Mouse (Mus musculus) lung, postnatal 10 days (tissue): ENCODE measurements at regions not wholly inside any gene's neighbourhood (a gene's known extent, or its start where the extent isn't known, plus 50 kb on each side); places are given as distances from the start of the nearest gene placed in this dataset.

Experiments
- DNase-seq: peaks from one replicate; pipeline ENCODE4 v3.0.0; 2021

GRCm38 (mm10) chr10:17476720-17477119 lies 246.3 kb upstream of the Cited2 start:
- peak; percentile 13 for DNase-seq

- DNase-seq, result no peak
These were observed 244.0 kb upstream of the Cited2 start for GRCm38 (mm10) chr10:17478761-17479632.

GRCm38 (mm10) chr10:17482751-17483150 lies 240.3 kb upstream of the Cited2 start:
- DNase-seq, result no peak

GRCm38 (mm10) chr10:17485049-17485449 lies 238.0 kb upstream of the Cited2 start:
- DNase-seq, result no peak

GRCm38 (mm10) chr10:17485515-17485914 lies 237.5 kb upstream of the Cited2 start:
- no peak for DNase-seq

- no peak for DNase-seq
These were observed 237.0 kb upstream of the Cited2 start for GRCm38 (mm10) chr10:17486011-17486410.

- no peak for DNase-seq
These were observed 235.6 kb upstream of the Cited2 start for GRCm38 (mm10) chr10:17487460-17487859.

- DNase-seq, result no peak
These were observed 231.3 kb upstream of the Cited2 start for GRCm38 (mm10) chr10:17491611-17492305.

- no peak for DNase-seq
These were observed 229.9 kb upstream of the Cited2 start for GRCm38 (mm10) chr10:17493137-17493536.

GRCm38 (mm10) chr10:17496831-17497230 lies 226.2 kb upstream of the Cited2 start:
- no peak for DNase-seq

- DNase-seq, result no peak
These were observed 212.3 kb upstream of the Cited2 start for GRCm38 (mm10) chr10:17510626-17511193.

- no peak for DNase-seq
These were observed 211.2 kb upstream of the Cited2 start for GRCm38 (mm10) chr10:17511779-17512335.

GRCm38 (mm10) chr10:17512487-17512886 lies 210.5 kb upstream of the Cited2 start:
- DNase-seq, result no peak

- no peak for DNase-seq
These were observed 209.3 kb upstream of the Cited2 start for GRCm38 (mm10) chr10:17513756-17514155.

- DNase-seq, result no peak
These were observed 206.9 kb upstream of the Cited2 start for GRCm38 (mm10) chr10:17516068-17516467.

GRCm38 (mm10) chr10:17518423-17519175 lies 204.4 kb upstream of the Cited2 start:
- DNase-seq, result no peak

- DNase-seq, result peak; percentile 53
These were observed 200.9 kb upstream of the Cited2 start for GRCm38 (mm10) chr10:17522026-17522541.

- DNase-seq, result no peak
These were observed 199.3 kb upstream of the Cited2 start for GRCm38 (mm10) chr10:17523558-17524328.

GRCm38 (mm10) chr10:17527151-17527737 lies 195.8 kb upstream of the Cited2 start:
- DNase-seq, result no peak

- DNase-seq, result peak; percentile 16
These were observed 194.9 kb upstream of the Cited2 start for GRCm38 (mm10) chr10:17528116-17528515.

GRCm38 (mm10) chr10:17528846-17529245 lies 194.2 kb upstream of the Cited2 start:
- DNase-seq, result no peak
